Mouse (Mus musculus): ENCODE measurements around the gene Lamtor2. TPM values are rescaled to one million over a fixed set of nuclear protein-coding genes. Genes with fewer than 3 reads are reported as not detected.

Lamtor2 gene
- polyA plus RNA-seq, 1 experiment from 2014 or later, result 103 TPM

GRCm38 (mm10) chr3:88548180-88548917 lies 4.5 kb downstream of the Lamtor2 start, which contains the start of gene Rab25:
Gene Rab25 (minus strand): TSS chr3:88548300.
- Histone ChIP-seq H3K27ac (ENCODE audit: low read depth, low read length) (no peak within 1 kb of the TSS), H3K4me1 (ENCODE audit: control insufficient read depth, insufficient read depth, low read length) (peaks cover 8% of the 10 kb centered on the region), H3K4me2 (no peak within 1 kb of the TSS), H3K9ac (ENCODE audit: low read length) (no peak within 1 kb of the TSS), H3K4me3 (ENCODE audit: low read depth, low read length) (no peak within 1 kb of the TSS), H3K9me3 (ENCODE audit: control insufficient read depth, low read length) (no peaks in the 10 kb centered on the region), H3K36me3 (ENCODE audit: control insufficient read depth, insufficient read depth, low read length) (no peaks in the 10 kb centered on the region), H3K27me3 (ENCODE audit: control insufficient read depth, insufficient read depth, low read length) (no peaks in the 10 kb centered on the region)
- 49% methylated on average over 18 of the region's 18 CpGs for WGBS
- ATAC-seq (ENCODE audit: low FRiP score) (no peak), DNase-seq (ENCODE audit: low spot score, missing footprints) (peak; percentile 61)

- no peaks in the 10 kb centered on the region for H3K36me3 ChIP-seq (ENCODE audit: control insufficient read depth, insufficient read depth, low read length)
- H3K9me3 ChIP-seq (ENCODE audit: control insufficient read depth, low read length), result no peaks in the 10 kb centered on the region
- DNase-seq (ENCODE audit: low spot score, missing footprints) (peak; percentile 51), ATAC-seq (ENCODE audit: low FRiP score) (no peak)
- H3K27me3 ChIP-seq (ENCODE audit: control insufficient read depth, insufficient read depth, low read length), result no peaks in the 10 kb centered on the region
- no peak overlapping the region for H3K4me2 ChIP-seq
- no peak overlapping the region for H3K27ac ChIP-seq (ENCODE audit: low read depth, low read length)
- 81% methylated on average over 6 of the region's 6 CpGs for WGBS
- no peak overlapping the region for H3K4me3 ChIP-seq (ENCODE audit: low read depth, low read length)
- no peak overlapping the region for H3K9ac ChIP-seq (ENCODE audit: low read length)
- H3K4me1 ChIP-seq (ENCODE audit: control insufficient read depth, insufficient read depth, low read length), result peaks cover 3% of the 10 kb centered on the region
Observed at GRCm38 (mm10) chr3:88546674-88547418, 6.0 kb downstream of the Lamtor2 start.

GRCm38 (mm10) chr3:88544955-88545591 lies 7.8 kb downstream of the Lamtor2 start:
- WGBS, result 72% methylated on average over 20 of the region's 20 CpGs
- no peaks in the 10 kb centered on the region for H3K9me3 ChIP-seq (ENCODE audit: control insufficient read depth, low read length)
- DNase-seq (ENCODE audit: low spot score, missing footprints) (peak; percentile 68), ATAC-seq (ENCODE audit: low FRiP score) (no peak)
- no peak overlapping the region for H3K4me2 ChIP-seq
- H3K36me3 ChIP-seq (ENCODE audit: control insufficient read depth, insufficient read depth, low read length), result peaks cover 2% of the 10 kb centered on the region; the same call in 1 of the 2 replicates
- no peaks in the 10 kb centered on the region for H3K27me3 ChIP-seq (ENCODE audit: control insufficient read depth, insufficient read depth, low read length)
- H3K27ac ChIP-seq (ENCODE audit: low read depth, low read length), result no peak overlapping the region
- no peak overlapping the region for H3K4me3 ChIP-seq (ENCODE audit: low read depth, low read length)
- H3K4me1 ChIP-seq (ENCODE audit: control insufficient read depth, insufficient read depth, low read length), result peaks cover 9% of the 10 kb centered on the region
- no peak overlapping the region for H3K9ac ChIP-seq (ENCODE audit: low read length)

- 37% methylated on average over 5 of the region's 5 CpGs for WGBS
- Histone ChIP-seq H3K4me3 (ENCODE audit: low read depth, low read length) (no peak overlapping the region), H3K27me3 (ENCODE audit: control insufficient read depth, insufficient read depth, low read length) (no peaks in the 10 kb centered on the region), H3K27ac (ENCODE audit: low read depth, low read length) (no peak overlapping the region), H3K9me3 (ENCODE audit: control insufficient read depth, low read length) (no peaks in the 10 kb centered on the region), H3K4me1 (ENCODE audit: control insufficient read depth, insufficient read depth, low read length) (peaks cover 14% of the 10 kb centered on the region), H3K36me3 (ENCODE audit: control insufficient read depth, insufficient read depth, low read length) (peaks cover 3% of the 10 kb centered on the region; the same call in 1 of the 2 replicates), H3K4me2 (no peak overlapping the region), H3K9ac (ENCODE audit: low read length) (no peak overlapping the region)
- DNase-seq (ENCODE audit: low spot score, missing footprints) (peak; percentile 84), ATAC-seq (ENCODE audit: low FRiP score) (no peak)
Observed at GRCm38 (mm10) chr3:88544514-88544913, 8.4 kb downstream of the Lamtor2 start.

- WGBS, result 81% methylated on average over 5 of the region's 5 CpGs
- DNase-seq (ENCODE audit: low spot score, missing footprints), result peak; percentile 47
- ATAC-seq (ENCODE audit: low FRiP score), result no peak
- no peak overlapping the region for H3K4me3 ChIP-seq (ENCODE audit: low read depth, low read length)
- H3K4me2 ChIP-seq, result no peak overlapping the region
- H3K27ac ChIP-seq (ENCODE audit: low read depth, low read length), result no peak overlapping the region
- no peak overlapping the region for H3K9ac ChIP-seq (ENCODE audit: low read length)
- peaks cover 3% of the 10 kb centered on the region; the same call in 1 of the 2 replicates for H3K36me3 ChIP-seq (ENCODE audit: control insufficient read depth, insufficient read depth, low read length)
- peaks cover 18% of the 10 kb centered on the region for H3K4me1 ChIP-seq (ENCODE audit: control insufficient read depth, insufficient read depth, low read length)
- no peaks in the 10 kb centered on the region for H3K9me3 ChIP-seq (ENCODE audit: control insufficient read depth, low read length)
- no peaks in the 10 kb centered on the region for H3K27me3 ChIP-seq (ENCODE audit: control insufficient read depth, insufficient read depth, low read length)
Observed at GRCm38 (mm10) chr3:88543651-88544410, 9.0 kb downstream of the Lamtor2 start.

GRCm38 (mm10) chr3:88543174-88543573 lies 9.7 kb downstream of the Lamtor2 start:
- no peaks in the 10 kb centered on the region for H3K9me3 ChIP-seq (ENCODE audit: control insufficient read depth, low read length)
- no peak overlapping the region for H3K4me2 ChIP-seq
- H3K27ac ChIP-seq (ENCODE audit: low read depth, low read length), result no peak overlapping the region
- no peaks in the 10 kb centered on the region for H3K27me3 ChIP-seq (ENCODE audit: control insufficient read depth, insufficient read depth, low read length)
- H3K9ac ChIP-seq (ENCODE audit: low read length), result no peak overlapping the region
- peaks cover 3% of the 10 kb centered on the region; the same call in 1 of the 2 replicates for H3K36me3 ChIP-seq (ENCODE audit: control insufficient read depth, insufficient read depth, low read length)
- no peak for ATAC-seq (ENCODE audit: low FRiP score)
- 90% methylated on average over 8 of the region's 8 CpGs for whole genome bisulfite sequencing
- peaks cover 24% of the 10 kb centered on the region for H3K4me1 ChIP-seq (ENCODE audit: control insufficient read depth, insufficient read depth, low read length)
- DNase-seq (ENCODE audit: low spot score, missing footprints), result peak; percentile 65
- no peak overlapping the region for H3K4me3 ChIP-seq (ENCODE audit: low read depth, low read length)

GRCm38 (mm10) chr3:88542486-88542885 lies 10.4 kb downstream of the Lamtor2 start:
- DNase-seq (ENCODE audit: low spot score, missing footprints) (no peak), ATAC-seq (ENCODE audit: low FRiP score) (no peak)
- H3K4me3 ChIP-seq (ENCODE audit: low read depth, low read length), result no peak overlapping the region
- no peaks in the 10 kb centered on the region for H3K27me3 ChIP-seq (ENCODE audit: control insufficient read depth, insufficient read depth, low read length)
- H3K9ac ChIP-seq (ENCODE audit: low read length), result no peak overlapping the region
- H3K4me1 ChIP-seq (ENCODE audit: control insufficient read depth, insufficient read depth, low read length), result peaks cover 31% of the 10 kb centered on the region
- no peak overlapping the region for H3K4me2 ChIP-seq
- H3K27ac ChIP-seq (ENCODE audit: low read depth, low read length), result no peak overlapping the region
- peaks cover 7% of the 10 kb centered on the region; the same call in 1 of the 2 replicates for H3K36me3 ChIP-seq (ENCODE audit: control insufficient read depth, insufficient read depth, low read length)
- 74% methylated on average over 4 of the region's 4 CpGs for WGBS
- no peaks in the 10 kb centered on the region for H3K9me3 ChIP-seq (ENCODE audit: control insufficient read depth, low read length)

- no peak overlapping the region for H3K4me3 ChIP-seq (ENCODE audit: low read depth, low read length)
- peaks cover 11% of the 10 kb centered on the region for H3K36me3 ChIP-seq (ENCODE audit: control insufficient read depth, insufficient read depth, low read length)
- ATAC-seq (ENCODE audit: low FRiP score), result no peak
- peak; percentile 85 for DNase-seq (ENCODE audit: low spot score, missing footprints)
- H3K27ac ChIP-seq (ENCODE audit: low read depth, low read length), result no peak overlapping the region; the same call in 1 of the 2 replicates
- H3K4me2 ChIP-seq, result no peak overlapping the region
- no peak overlapping the region for H3K9ac ChIP-seq (ENCODE audit: low read length)
- H3K4me1 ChIP-seq (ENCODE audit: control insufficient read depth, insufficient read depth, low read length), result peaks cover 38% of the 10 kb centered on the region
- 84% methylated on average over 6 of the region's 7 CpGs for WGBS
- no peaks in the 10 kb centered on the region for H3K27me3 ChIP-seq (ENCODE audit: control insufficient read depth, insufficient read depth, low read length)
- H3K9me3 ChIP-seq (ENCODE audit: control insufficient read depth, low read length), result no peaks in the 10 kb centered on the region
Observed at GRCm38 (mm10) chr3:88541622-88542401, 11.1 kb downstream of the Lamtor2 start.
